Mouse (Mus musculus) splenic B cell, adult 2 months (primary cell): Measurements from ENCODE around the gene Cep170b.

Experiments used
- DNase-seq: peaks from one replicate; pipeline ENCODE4 v3.0.0-alpha.2; 2011; ENCODE audit warnings: low read depth, low spot score
- H3K27me3 ChIP-seq: 2 replicates; pipeline ENCODE4 v1.6.1; 2012; ENCODE audit warnings: mild to moderate bottlenecking, low read length, moderate library complexity, mixed read lengths; ENCODE audit not compliant: control insufficient read depth, poor library complexity, insufficient read depth, severe bottlenecking
- H3K36me3 ChIP-seq: 2 replicates; pipeline ENCODE4 v1.6.1; 2012; ENCODE audit warnings: mild to moderate bottlenecking, low read length, moderate library complexity, mixed read lengths; ENCODE audit not compliant: control insufficient read depth, poor library complexity, insufficient read depth, severe bottlenecking

Gene Cep170b

DNA sequence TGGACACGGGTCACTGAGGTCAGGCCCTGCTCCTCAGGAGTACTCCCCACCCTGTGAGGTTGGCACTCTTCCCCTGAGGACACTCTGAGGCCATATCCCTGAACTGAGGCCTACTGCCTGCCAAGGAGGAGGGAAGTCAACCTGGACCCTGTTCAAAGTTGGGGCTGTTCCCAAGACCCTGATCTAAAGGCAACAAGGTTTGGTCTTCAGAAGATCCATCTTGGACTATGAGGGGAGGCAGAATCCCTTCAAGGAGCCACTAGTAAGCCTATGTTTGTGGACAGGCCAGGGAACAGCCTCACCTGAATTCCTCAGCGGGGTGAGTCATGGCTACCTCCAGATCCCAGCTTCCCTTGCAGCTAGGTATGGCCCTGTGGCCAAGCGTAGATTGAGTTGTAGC is 39.2 kb downstream of the Cep170b start:
- Histone ChIP-seq H3K36me3 (peaks cover 6% of the 10 kb centered on the region), H3K27me3 (no peaks in the 10 kb centered on the region)
- no peak for DNase-seq

GRCm38 (mm10) chr12:112760154-112760926 is 40.1 kb downstream of the Cep170b start, which contains the start of gene Pld4:
Gene Pld4, plus strand, starts transcription at chr12:112760655.
- Histone ChIP-seq H3K27me3 (no peaks in the 10 kb centered on the region), H3K36me3 (peaks cover 8% of the 10 kb centered on the region)
- DNase-seq = peak; percentile 79

GRCm38 (mm10) chr12:112761411-112761810 is 41.2 kb downstream of the Cep170b start:
- H3K27me3 ChIP-seq = no peaks in the 10 kb centered on the region
- peaks cover 12% of the 10 kb centered on the region for H3K36me3 ChIP-seq
- DNase-seq = peak; percentile 28

- Histone ChIP-seq H3K27me3 (no peaks in the 10 kb centered on the region), H3K36me3 (peaks cover 16% of the 10 kb centered on the region)
- DNase-seq = peak; percentile 84
Measured at GRCm38 (mm10) chr12:112762018-112762417, 41.8 kb downstream of the Cep170b start.

DNA sequence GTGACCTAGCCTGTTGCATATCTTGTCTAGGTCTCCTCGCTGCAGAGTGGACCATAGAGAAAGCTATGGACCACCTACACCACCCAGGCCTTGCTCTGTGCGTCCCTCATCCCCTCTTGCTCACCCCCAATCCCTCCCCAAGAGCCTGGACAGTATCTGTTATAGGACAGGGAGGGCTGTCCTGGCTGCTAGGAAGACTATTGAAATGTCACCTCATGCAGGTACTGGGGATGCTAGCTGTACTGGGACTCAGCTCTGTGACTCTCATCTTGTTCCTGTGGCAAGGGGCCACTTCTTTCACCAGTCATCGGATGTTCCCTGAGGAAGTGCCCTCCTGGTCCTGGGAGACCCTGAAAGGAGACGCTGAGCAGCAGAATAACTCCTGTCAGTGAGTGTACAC is 42.9 kb downstream of the Cep170b start:
- peaks cover 21% of the 10 kb centered on the region for H3K36me3 ChIP-seq
- no peak for DNase-seq
- no peaks in the 10 kb centered on the region for H3K27me3 ChIP-seq

DNA sequence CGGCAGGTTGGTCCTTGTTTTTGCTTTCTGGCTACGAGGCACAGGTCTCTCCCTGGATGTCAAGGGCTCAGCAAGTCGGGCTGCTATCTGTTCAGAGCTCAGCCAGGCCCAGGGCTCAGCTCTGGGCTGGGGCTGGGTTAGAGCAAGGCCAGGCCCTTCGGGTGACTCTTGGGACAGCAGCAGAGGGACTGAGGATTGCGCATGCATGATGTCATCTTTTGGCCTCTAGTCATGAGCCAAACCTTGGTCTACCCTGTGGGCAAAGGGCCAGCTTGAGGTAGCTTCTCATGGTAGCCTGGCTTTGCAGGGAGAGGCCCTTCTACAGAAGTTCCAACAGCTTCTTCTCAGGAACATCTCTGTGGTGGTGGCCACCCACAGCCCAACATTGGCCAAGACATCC is 43.9 kb downstream of the Cep170b start:
- DNase-seq = no peak
- Histone ChIP-seq H3K36me3 (peaks cover 25% of the 10 kb centered on the region), H3K27me3 (no peaks in the 10 kb centered on the region)

DNA sequence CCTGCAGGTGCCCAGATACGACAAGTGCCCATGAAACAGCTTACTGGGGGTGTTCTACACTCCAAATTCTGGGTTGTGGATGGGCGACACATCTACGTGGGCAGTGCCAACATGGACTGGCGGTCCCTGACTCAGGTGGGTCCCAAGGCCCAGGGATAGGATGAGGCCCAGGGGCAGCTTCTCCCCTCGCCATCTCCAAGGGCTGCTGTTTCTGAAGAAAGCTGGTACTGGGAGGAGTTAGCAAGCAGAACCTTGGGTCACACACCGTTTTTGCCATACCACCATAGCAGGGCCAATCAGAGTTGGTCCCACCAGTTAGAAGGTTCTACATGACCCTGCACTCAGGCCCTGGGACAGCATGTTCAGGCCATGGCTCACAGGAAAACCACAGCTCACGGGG is 44.7 kb downstream of the Cep170b start:
- Histone ChIP-seq H3K27me3 (no peaks in the 10 kb centered on the region), H3K36me3 (peaks cover 25% of the 10 kb centered on the region)
- no peak for DNase-seq

DNA sequence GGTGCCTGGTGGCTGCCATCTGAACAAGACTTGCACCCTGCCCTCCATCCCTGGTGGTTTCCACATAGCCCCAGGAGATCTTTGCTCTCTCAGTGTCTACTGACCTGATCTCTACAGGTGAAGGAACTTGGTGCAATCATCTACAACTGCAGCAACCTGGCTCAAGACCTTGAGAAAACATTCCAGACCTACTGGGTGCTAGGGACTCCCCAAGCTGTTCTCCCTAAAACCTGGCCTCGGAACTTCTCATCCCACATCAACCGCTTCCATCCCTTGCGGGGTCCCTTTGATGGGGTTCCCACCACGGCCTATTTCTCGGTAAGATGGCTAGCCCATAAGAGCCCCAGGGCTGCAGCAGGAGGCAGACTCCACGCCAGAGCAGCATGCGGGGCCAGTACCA is 46.3 kb downstream of the Cep170b start:
- Histone ChIP-seq H3K36me3 (peaks cover 25% of the 10 kb centered on the region), H3K27me3 (no peaks in the 10 kb centered on the region)
- DNase-seq = no peak

DNA sequence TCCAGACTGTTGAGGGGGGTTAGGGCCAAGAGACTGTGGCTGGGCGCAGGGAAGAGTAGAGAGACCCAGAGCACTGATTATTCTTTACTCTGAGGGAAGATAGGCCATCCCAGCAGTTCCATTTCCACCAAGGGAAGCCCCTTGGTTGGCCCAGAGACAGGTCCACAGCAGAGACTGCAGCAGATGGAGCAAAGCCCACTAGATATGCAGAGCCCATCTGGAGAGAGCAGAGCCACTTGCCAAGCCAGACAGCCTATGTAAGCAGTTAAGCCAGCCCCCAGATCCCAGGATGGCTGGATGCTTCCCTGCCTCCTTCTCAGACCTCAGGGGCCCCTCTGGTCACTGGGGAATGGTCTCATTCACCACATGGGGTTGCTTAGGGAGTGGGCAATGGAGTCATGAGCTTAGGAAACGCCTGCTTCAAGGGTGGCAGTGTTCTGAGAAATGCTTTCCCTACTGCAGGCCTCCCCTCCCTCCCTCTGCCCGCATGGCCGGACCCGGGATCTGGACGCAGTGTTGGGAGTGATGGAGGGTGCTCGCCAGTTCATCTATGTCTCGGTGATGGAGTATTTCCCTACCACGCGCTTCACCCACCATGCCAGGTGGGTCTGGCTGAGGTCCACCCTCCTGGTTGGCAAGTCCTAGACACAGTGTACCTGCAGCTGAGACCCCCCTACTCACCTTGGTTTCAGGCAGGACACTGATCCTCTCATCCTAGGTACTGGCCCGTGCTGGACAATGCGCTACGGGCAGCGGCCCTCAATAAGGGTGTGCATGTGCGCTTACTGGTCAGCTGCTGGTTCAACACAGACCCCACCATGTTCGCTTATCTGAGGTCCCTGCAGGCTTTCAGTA is 47.0 kb downstream of the Cep170b start:
- DNase-seq = no peak
- Histone ChIP-seq H3K36me3 (peaks cover 25% of the 10 kb centered on the region), H3K27me3 (no peaks in the 10 kb centered on the region)

- no peaks in the 10 kb centered on the region for H3K27me3 ChIP-seq
- H3K36me3 ChIP-seq = peaks cover 25% of the 10 kb centered on the region
- DNase-seq = no peak
Measured at GRCm38 (mm10) chr12:112768166-112768565, 47.9 kb downstream of the Cep170b start.

GRCm38 (mm10) chr12:112769031-112769430 is 48.8 kb downstream of the Cep170b start:
- DNase-seq = peak; percentile 42
- H3K36me3 ChIP-seq = peaks cover 21% of the 10 kb centered on the region
- H3K27me3 ChIP-seq = no peaks in the 10 kb centered on the region

DNA sequence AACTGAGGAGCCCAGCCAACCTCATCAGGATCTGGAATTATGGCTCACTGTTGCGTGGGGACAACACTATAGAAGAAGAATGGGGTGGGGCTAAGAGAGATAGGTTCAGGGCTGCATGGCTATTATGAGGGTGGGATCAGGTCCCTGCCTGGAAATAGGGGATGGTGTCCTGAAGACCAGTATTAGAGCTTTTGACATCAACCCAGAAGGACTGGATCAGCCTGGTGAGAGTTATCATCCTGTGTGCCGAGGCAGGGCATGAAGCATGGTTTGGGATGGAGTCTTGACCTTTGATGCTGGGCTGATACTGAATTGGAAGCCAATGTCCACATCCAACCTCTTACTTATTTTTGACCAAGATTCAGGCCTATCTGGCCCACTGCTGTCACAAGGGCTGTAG is 49.5 kb downstream of the Cep170b start:
- H3K27me3 ChIP-seq = no peaks in the 10 kb centered on the region

GRCm38 (mm10) chr12:112770396-112770795 is 50.1 kb downstream of the Cep170b start:
- DNase-seq = no peak
- Histone ChIP-seq H3K27me3 (no peaks in the 10 kb centered on the region), H3K36me3 (peaks cover 16% of the 10 kb centered on the region)

More for the DNA sequence above, 49.5 kb downstream of the Cep170b start:
- H3K36me3 ChIP-seq = peaks cover 19% of the 10 kb centered on the region
- DNase-seq = no peak

DNA sequence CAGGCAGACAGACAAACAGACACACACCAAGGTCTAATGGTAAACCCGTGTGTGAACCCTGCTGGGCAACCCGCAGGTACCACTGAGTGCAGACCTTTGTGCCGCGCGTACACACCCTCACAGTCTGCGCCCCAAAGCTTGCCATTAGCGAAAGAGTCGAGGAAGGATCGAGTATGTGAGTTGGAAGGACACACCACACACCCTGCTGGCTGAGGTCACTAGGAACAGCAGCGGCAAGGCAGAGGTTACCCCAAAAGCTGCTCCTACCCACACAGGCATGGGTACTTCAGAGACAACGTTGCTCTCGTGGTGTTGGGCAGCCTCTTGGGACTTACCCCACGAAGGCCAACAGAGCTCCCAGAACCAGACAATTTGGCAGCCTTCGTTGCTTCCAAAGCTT is 52.1 kb downstream of the Cep170b start:
- DNase-seq = no peak
- Histone ChIP-seq H3K27me3 (no peaks in the 10 kb centered on the region), H3K36me3 (peaks cover 9% of the 10 kb centered on the region)

DNA sequence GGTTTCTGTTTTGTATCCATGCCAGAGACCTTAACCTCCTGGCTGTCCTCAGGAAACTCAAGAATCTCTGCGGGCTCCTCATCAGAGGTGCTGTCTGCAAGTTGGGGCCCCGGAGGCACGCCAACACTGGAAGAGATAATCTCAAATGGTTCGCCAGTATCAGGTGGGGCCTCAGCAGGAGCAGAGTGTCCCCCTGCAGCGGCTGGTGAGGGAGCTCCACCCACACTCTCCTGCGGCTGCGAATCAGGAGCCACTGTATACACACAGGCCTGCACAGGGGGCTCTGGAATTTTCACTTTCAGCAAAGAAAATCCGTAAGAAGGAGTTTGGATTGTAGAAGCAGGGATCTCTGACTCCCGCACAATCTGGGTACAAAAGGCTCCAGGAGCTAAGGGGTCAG is 53.1 kb downstream of the Cep170b start:
- no peak for DNase-seq
- Histone ChIP-seq H3K36me3 (peaks cover 4% of the 10 kb centered on the region), H3K27me3 (no peaks in the 10 kb centered on the region)
